Mouse (Mus musculus) heart, adult 2 months (tissue): ENCODE results near the gene Cdk17.

Source experiments
- CTCF ChIP-seq: fragments of 200-600 bp; IDR thresholded peaks from 2 replicates; pipeline ENCODE4 v1.8.1; 2022; ENCODE audit warnings: antibody characterized with exemption, mild to moderate bottlenecking, moderate library complexity
- EP300 ChIP-seq: fragments of 200-500 bp; IDR thresholded peaks from 2 replicates; pipeline ENCODE4 v1.6.1; 2011; ENCODE audit warnings: low read depth, low read length, control low read depth; ENCODE audit not compliant: insufficient read depth

- TF ChIP-seq CTCF (no peak), EP300 (no peak)
These were observed 92.0 kb downstream of the Cdk17 start for GRCm38 (mm10) chr10:93252661-93253060.
